Mouse (Mus musculus): Measurements from ENCODE around the gene Slc17a7.
A peak's percentile ranks its signal among the peaks of the same experiment; 100 is the strongest.

DNA sequence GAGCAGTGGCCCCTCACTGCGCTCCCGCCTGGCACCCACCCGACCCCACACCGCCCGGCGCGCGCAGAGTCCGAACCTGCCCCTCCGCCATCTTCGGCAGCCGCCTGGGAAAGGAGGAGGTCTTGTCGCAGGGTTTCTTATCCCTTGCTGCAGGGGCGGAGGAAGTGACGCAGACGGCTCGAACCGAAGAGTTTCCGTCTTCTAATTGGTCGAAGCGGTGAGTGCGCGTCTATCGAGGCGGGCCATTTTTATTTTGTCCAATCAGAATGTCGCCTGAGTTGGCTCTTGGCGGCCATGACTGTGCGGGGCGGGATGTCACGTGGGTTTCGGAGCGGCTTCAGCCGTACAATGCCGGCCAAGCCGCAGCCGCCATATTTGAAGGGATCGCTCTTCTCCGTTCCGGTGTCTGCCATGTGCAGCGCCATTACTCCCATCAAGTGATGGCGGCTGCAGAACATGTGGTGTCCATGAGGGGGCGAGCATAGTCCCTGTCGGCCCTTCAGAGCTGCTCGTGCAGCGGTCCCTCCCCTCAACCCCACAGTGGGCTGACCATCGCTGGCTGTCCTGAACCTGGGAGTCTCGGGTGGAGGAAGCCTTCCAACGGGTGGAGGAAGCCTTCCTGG, 35.0 kb upstream of the Slc17a7 start, which contains the start of gene Rpl13a:
- peak; percentile 94 for TF ChIP-seq POLR2A (IDR thresholded peaks at IDR 0.05; ENCODE audit: control insufficient read depth, low read depth, low read length)
- TF ChIP-seq CTCF (IDR thresholded peaks at IDR 0.05; ENCODE audit: control insufficient read depth, insufficient read depth, insufficient replicate concordance, low read depth, low read length) = peak; percentile 66; the same call in 1 of the 2 replicates

Measured in testis, adult 2 months (tissue).